Mouse (Mus musculus) intestine, postnatal 0 days (tissue): ENCODE measurements at regions not wholly inside any gene's neighbourhood (a gene's known extent, or its start where the extent isn't known, plus 50 kb on each side); places are given as distances from the start of the nearest gene placed in this dataset.

Experiments used
- ATAC-seq: fragments of 200-750 bp; cut with Nextera tagmentation; 2 replicates; pipeline ENCODE4 v1.8.0; 2017; ENCODE audit warnings: mild to moderate bottlenecking, moderate TSS enrichment, moderate library complexity
- H3K27ac ChIP-seq: fragments of 300-500 bp; sonication (generic); 2 replicates; pipeline ENCODE4 v1.5.1; 2014; ENCODE audit warnings: mild to moderate bottlenecking, low read depth, low read length, moderate library complexity
- H3K27me3 ChIP-seq: fragments of 300-500 bp; sonication (generic); replicated peaks from 2 replicates; pipeline ENCODE4 v1.6.1; 2014; ENCODE audit warnings: low read length, mixed read lengths; ENCODE audit not compliant: control insufficient read depth, insufficient read depth
- H3K36me3 ChIP-seq: fragments of 300-500 bp; sonication (generic); 2 replicates; pipeline ENCODE4 v1.6.1; 2014; ENCODE audit warnings: mild to moderate bottlenecking, moderate library complexity; ENCODE audit not compliant: control insufficient read depth, insufficient read depth
- H3K4me1 ChIP-seq: fragments of 300-500 bp; sonication (generic); replicated peaks from 2 replicates; pipeline ENCODE4 v1.6.1; 2014; ENCODE audit warnings: antibody characterized with exemption, low read length, mixed read lengths; ENCODE audit not compliant: control insufficient read depth, insufficient read depth
- H3K4me2 ChIP-seq: fragments of 300-500 bp; sonication (generic); replicated peaks from 2 replicates; pipeline ENCODE4 v1.6.1; 2014; ENCODE audit warnings: low read depth, mild to moderate bottlenecking, moderate library complexity
- H3K4me3 ChIP-seq: fragments of 300-500 bp; sonication (generic); 2 replicates; pipeline ENCODE4 v1.5.1; 2014; ENCODE audit warnings: low read depth, low read length
- H3K9ac ChIP-seq: fragments of 300-500 bp; sonication (generic); 2 replicates; pipeline ENCODE4 v1.6.1; 2014; ENCODE audit warnings: mild to moderate bottlenecking, low read depth, low read length
- H3K9me3 ChIP-seq: fragments of 300-500 bp; sonication (generic); 2 replicates; pipeline ENCODE4 v1.6.1; 2016; ENCODE audit warnings: mixed run types; ENCODE audit not compliant: control insufficient read depth
- CTCF ChIP-seq: sonication (generic); IDR thresholded peaks from 2 replicates; pipeline ENCODE4 v1.5.1; 2016; ENCODE audit warnings: low read depth, mild to moderate bottlenecking, control low read depth, antibody characterized with exemption, moderate library complexity
- WGBS: fragments of 180-500 bp; shearing (Covaris S2); extraction: QIAGEN DNeasy Blood & Tissue Kit; methylation state at CpG from one replicate; pipeline ENCODE4 v1.1.7; 2014; 5-methylcytosine and 5-hydroxymethylcytosine counted together

GRCm38 (mm10) chr3:138626230-138626629 lies 100.3 kb downstream of the Eif4e start:
- Histone ChIP-seq H3K9ac (no peak overlapping the region), H3K4me2 (no peak overlapping the region), H3K4me3 (no peak overlapping the region), H3K4me1 (no peaks in the 10 kb centered on the region), H3K9me3 (no peaks in the 10 kb centered on the region), H3K27me3 (no peaks in the 10 kb centered on the region), H3K27ac (no peak overlapping the region), H3K36me3 (no peaks in the 10 kb centered on the region)
- TF ChIP-seq CTCF: no peak
- ATAC-seq: no peak
- 80% methylated on average over 4 of the region's 4 CpGs for WGBS

- H3K4me3 ChIP-seq: no peak overlapping the region
- H3K36me3 ChIP-seq: no peaks in the 10 kb centered on the region
- no peak overlapping the region for H3K9ac ChIP-seq
- ATAC-seq: no peak
- no peaks in the 10 kb centered on the region for H3K9me3 ChIP-seq
- no peak overlapping the region for H3K27ac ChIP-seq
- no peaks in the 10 kb centered on the region for H3K4me1 ChIP-seq
- TF ChIP-seq CTCF: no peak
- 90% methylated on average over 13 of the region's 13 CpGs for WGBS
- H3K27me3 ChIP-seq: no peaks in the 10 kb centered on the region
- no peak overlapping the region for H3K4me2 ChIP-seq
These were observed 104.3 kb downstream of the Eif4e start for GRCm38 (mm10) chr3:138630231-138630630.

GRCm38 (mm10) chr3:138632086-138632485 lies 106.1 kb downstream of the Eif4e start:
- no peak overlapping the region for H3K4me3 ChIP-seq
- no peaks in the 10 kb centered on the region for H3K36me3 ChIP-seq
- 56% methylated on average over 2 of the region's 2 CpGs for WGBS
- no peak for ATAC-seq
- TF ChIP-seq CTCF: no peak
- no peaks in the 10 kb centered on the region for H3K9me3 ChIP-seq
- no peak overlapping the region for H3K9ac ChIP-seq
- no peak overlapping the region for H3K27ac ChIP-seq
- no peaks in the 10 kb centered on the region for H3K27me3 ChIP-seq
- no peak overlapping the region for H3K4me2 ChIP-seq
- H3K4me1 ChIP-seq: no peaks in the 10 kb centered on the region

GRCm38 (mm10) chr3:138642026-138642425 lies 100.0 kb upstream of the Tspan5 start:
- TF ChIP-seq CTCF: peak; percentile 75
- WGBS: 97% methylated on average over 1 of the region's 1 CpGs
- no peak for ATAC-seq
- Histone ChIP-seq H3K9me3 (no peaks in the 10 kb centered on the region), H3K4me1 (no peaks in the 10 kb centered on the region), H3K4me2 (no peak overlapping the region), H3K27me3 (no peaks in the 10 kb centered on the region), H3K27ac (no peak overlapping the region), H3K36me3 (no peaks in the 10 kb centered on the region), H3K9ac (no peak overlapping the region), H3K4me3 (no peak overlapping the region)

GRCm38 (mm10) chr3:138643951-138644285 lies 98.1 kb upstream of the Tspan5 start:
- Histone ChIP-seq H3K27me3 (no peaks in the 10 kb centered on the region), H3K4me1 (no peaks in the 10 kb centered on the region), H3K9me3 (no peaks in the 10 kb centered on the region), H3K4me3 (peak overlapping the region; percentile 28), H3K9ac (no peak overlapping the region), H3K27ac (no peak overlapping the region), H3K36me3 (no peaks in the 10 kb centered on the region), H3K4me2 (peak overlapping the region; percentile 68)
- no peak for TF ChIP-seq CTCF
- WGBS: 32% methylated on average over 15 of the region's 15 CpGs
- ATAC-seq: no peak

GRCm38 (mm10) chr3:138644286-138644951 lies 97.6 kb upstream of the Tspan5 start:
- ATAC-seq: 0 out of 2 replicates have a peak, but pooled peaks have one; percentile 31
- WGBS: 2% methylated on average over 19 of the region's 19 CpGs
- no peaks in the 10 kb centered on the region for H3K27me3 ChIP-seq
- H3K9ac ChIP-seq: no peak overlapping the region
- no peaks in the 10 kb centered on the region for H3K36me3 ChIP-seq
- no peaks in the 10 kb centered on the region for H3K4me1 ChIP-seq
- peak overlapping the region; percentile 68 for H3K4me2 ChIP-seq
- TF ChIP-seq CTCF: no peak
- H3K4me3 ChIP-seq: peak overlapping the region; percentile 28
- H3K9me3 ChIP-seq: no peaks in the 10 kb centered on the region
- no peak overlapping the region for H3K27ac ChIP-seq

GRCm38 (mm10) chr3:138645320-138645719 lies 96.7 kb upstream of the Tspan5 start:
- Histone ChIP-seq H3K4me1 (no peaks in the 10 kb centered on the region), H3K9me3 (no peaks in the 10 kb centered on the region), H3K27me3 (no peaks in the 10 kb centered on the region), H3K27ac (no peak overlapping the region), H3K9ac (no peak overlapping the region), H3K36me3 (no peaks in the 10 kb centered on the region), H3K4me3 (no peak overlapping the region), H3K4me2 (no peak overlapping the region)
- no peak for ATAC-seq
- 26% methylated on average over 3 of the region's 3 CpGs for WGBS
- TF ChIP-seq CTCF: peak; percentile 14; the same call in 1 of the 2 replicates
